Mouse (Mus musculus) kidney, embryonic 14.5 days (tissue): ENCODE data around the gene Ahsa1. TPM values are rescaled to one million over a fixed set of nuclear protein-coding genes. Genes with fewer than 3 reads are reported as not detected.
"Not testable (repeated sequence)": the region's sequence is repeated elsewhere in the genome, so short reads cannot be mapped to it uniquely, and the experiment has no call there.

Experiments
- ATAC-seq: fragments of 200-750 bp; cut with Nextera tagmentation; 2 replicates; pipeline ENCODE4 v1.8.0; 2017; ENCODE audit warnings: moderate number of reproducible peaks, mild to moderate bottlenecking, moderate TSS enrichment, moderate library complexity; ENCODE audit not compliant: low FRiP score, low TSS enrichment
- H3K27ac ChIP-seq: fragments of 300-500 bp; sonication (generic); 2 replicates; pipeline ENCODE4 v1.5.1; 2014; ENCODE audit warnings: low read depth, mild to moderate bottlenecking, low read length, moderate library complexity, mixed read lengths
- H3K27me3 ChIP-seq: fragments of 300-500 bp; sonication (generic); 2 replicates; pipeline ENCODE4 v1.6.1; 2014; ENCODE audit warnings: mild to moderate bottlenecking, low read length; ENCODE audit not compliant: control insufficient read depth, insufficient read depth
- H3K36me3 ChIP-seq: fragments of 300-500 bp; sonication (generic); 2 replicates; pipeline ENCODE4 v1.6.1; 2014; ENCODE audit warnings: low read length, mixed read lengths; ENCODE audit not compliant: control insufficient read depth, insufficient read depth
- H3K4me1 ChIP-seq: fragments of 300-500 bp; sonication (generic); 2 replicates; pipeline ENCODE4 v1.6.1; 2014; ENCODE audit warnings: low read length, mixed read lengths; ENCODE audit not compliant: control insufficient read depth, insufficient read depth
- H3K4me2 ChIP-seq: fragments of 300-500 bp; sonication (generic); replicated peaks from 2 replicates; pipeline ENCODE4 v1.6.1; 2014; ENCODE audit warnings: low read depth, mild to moderate bottlenecking, low read length
- H3K4me3 ChIP-seq: fragments of 300-500 bp; sonication (generic); 2 replicates; pipeline ENCODE4 v1.5.1; 2014; ENCODE audit warnings: mild to moderate bottlenecking, low read length
- H3K9ac ChIP-seq: fragments of 300-500 bp; sonication (generic); 2 replicates; pipeline ENCODE4 v1.6.1; 2014; ENCODE audit warnings: low read depth, mild to moderate bottlenecking, low read length, moderate library complexity
- H3K9me3 ChIP-seq: fragments of 300-500 bp; sonication (generic); 2 replicates; pipeline ENCODE4 v1.6.1; 2016; ENCODE audit warnings: low read length; ENCODE audit not compliant: control insufficient read depth
- WGBS: fragments of 180-500 bp; shearing (Covaris S2); extraction: QIAGEN DNeasy Blood & Tissue Kit; methylation state at CpG from one replicate; pipeline ENCODE4 v1.1.7; 2014; 5-methylcytosine and 5-hydroxymethylcytosine counted together
- polyA plus RNA-seq: library from polyadenylated mRNA; unstranded; fragments of >200 nt; fragmentation: Nextera tagmentation; extraction: Ambion mirVana; gene quantifications from 2 replicates; pipeline ENCODE4 v1.2.1, GENCODE M21; 2014

The Ahsa1 gene
- polyA plus RNA-seq, 1 experiment from 2014 or later: 219 TPM

DNA sequence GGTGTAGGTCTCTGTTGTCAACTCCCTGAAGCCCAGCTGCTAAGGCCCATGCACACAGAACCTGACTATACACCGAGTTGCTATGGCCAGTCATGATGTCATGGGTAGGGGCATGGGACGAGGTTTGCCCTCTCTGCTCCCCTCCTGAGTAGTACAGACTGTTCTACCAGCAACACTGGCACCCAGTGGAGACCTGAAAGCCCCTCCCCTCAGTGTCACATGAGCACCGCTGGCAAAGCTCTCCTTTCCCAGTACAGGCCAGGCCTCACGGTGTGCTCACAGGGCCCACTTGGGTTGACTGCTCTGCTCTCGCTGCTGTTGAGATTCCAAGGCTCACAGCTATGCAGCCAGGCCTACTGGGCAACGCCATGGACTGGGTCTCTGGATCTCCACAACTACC lies 27.7 kb downstream of the Ahsa1 start:
- peak; percentile 55; the same call in 1 of the 2 replicates for ATAC-seq
- Histone ChIP-seq H3K27ac (no peak overlapping the region), H3K4me3 (no peak overlapping the region), H3K9ac (no peak overlapping the region), H3K4me1 (no peaks in the 10 kb centered on the region), H3K36me3 (no peaks in the 10 kb centered on the region), H3K4me2 (no peak overlapping the region), H3K27me3 (no peaks in the 10 kb centered on the region), H3K9me3 (no peaks in the 10 kb centered on the region)
- 76% methylated on average over 6 of the region's 6 CpGs for WGBS

GRCm38 (mm10) chr12:87299037-87299656 lies 32.9 kb downstream of the Ahsa1 start:
- no peak overlapping the region for H3K27ac ChIP-seq
- no peaks in the 10 kb centered on the region for H3K9me3 ChIP-seq
- 7% methylated on average over 28 of the region's 29 CpGs for WGBS

DNA sequence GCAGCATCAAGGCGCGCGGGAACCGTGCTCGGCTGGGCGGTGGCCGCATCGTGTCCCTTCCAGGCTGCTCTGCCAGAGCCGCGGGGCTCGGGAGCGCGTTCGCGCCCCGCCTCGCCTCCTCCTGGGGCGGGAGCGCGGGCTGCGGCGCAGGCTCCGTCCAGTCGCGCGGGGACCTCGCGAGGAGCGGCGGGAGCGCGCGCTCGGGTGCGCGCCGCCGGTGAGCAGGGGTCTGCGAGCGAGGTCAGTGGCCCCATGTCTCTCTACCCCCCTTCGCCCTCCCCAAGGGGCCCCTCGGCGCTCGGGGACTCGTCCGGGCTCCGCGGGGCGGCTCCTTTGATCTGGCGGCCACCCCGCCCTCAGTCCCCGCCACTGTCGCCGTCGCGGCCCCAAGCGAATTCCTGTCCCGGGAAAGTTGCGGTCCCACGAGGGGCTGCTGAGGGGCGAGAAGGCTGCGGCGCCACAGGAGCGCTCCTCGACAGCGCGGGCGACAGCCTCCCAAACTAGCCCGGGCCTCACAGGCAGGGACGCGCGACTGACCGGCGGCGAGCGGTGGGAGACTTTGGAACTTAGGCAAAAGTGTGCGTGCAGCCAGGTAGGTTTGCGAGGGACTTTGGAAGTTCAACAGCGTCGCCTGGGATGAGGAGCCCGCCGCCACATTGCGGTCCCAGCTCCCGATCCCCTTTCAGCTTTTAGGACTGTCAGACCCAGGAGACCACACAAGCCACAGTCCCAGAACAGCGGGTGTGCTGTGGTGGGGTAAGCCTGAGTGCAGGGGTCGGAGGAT lies 33.6 kb downstream of the Ahsa1 start, which contains the start of gene Ism2:
Ism2 (minus strand) TSS at position 49 of the 784 bp plus-strand sequence.
- Histone ChIP-seq H3K4me3 (peak within 1 kb of the TSS; percentile 74), H3K9ac (peak within 1 kb of the TSS; percentile 69), H3K9me3 (no peaks in the 10 kb centered on the region), H3K27ac (no peak within 1 kb of the TSS), H3K27me3 (no peaks in the 10 kb centered on the region), H3K4me2 (peak within 1 kb of the TSS; percentile 85), H3K36me3 (no peaks in the 10 kb centered on the region), H3K4me1 (no peaks in the 10 kb centered on the region; the same call in 1 of the 2 replicates)
- 0% methylated on average over 60 of the region's 86 CpGs for WGBS
- peak; percentile 84 for ATAC-seq

More at GRCm38 (mm10) chr12:87299037-87299656, 32.9 kb downstream of the Ahsa1 start:
- Histone ChIP-seq H3K36me3 (no peaks in the 10 kb centered on the region), H3K9ac (peak overlapping the region; percentile 69), H3K27me3 (no peaks in the 10 kb centered on the region), H3K4me1 (no peaks in the 10 kb centered on the region; the same call in 1 of the 2 replicates), H3K4me2 (peak overlapping the region; percentile 85), H3K4me3 (peak overlapping the region; percentile 74)
- no peak; the same call in 1 of the 2 replicates for ATAC-seq

DNA sequence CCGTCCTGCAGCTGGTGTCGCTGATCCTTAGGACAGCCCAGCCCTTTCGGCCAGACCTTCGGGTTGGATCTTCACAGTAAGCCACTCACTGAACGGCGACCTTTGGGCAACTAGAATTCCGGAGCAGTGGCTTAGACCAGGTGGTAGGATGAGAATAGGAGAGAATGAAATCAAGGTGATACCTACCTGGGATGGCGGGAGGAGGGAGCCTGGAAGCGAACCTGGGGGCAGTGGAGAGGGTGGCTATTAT lies 34.1 kb downstream of the Ahsa1 start:
- H3K27ac ChIP-seq: no peak overlapping the region
- no peaks in the 10 kb centered on the region for H3K9me3 ChIP-seq
- H3K4me2 ChIP-seq: peak overlapping the region; percentile 85
- ATAC-seq: no peak; the same call in 1 of the 2 replicates
- H3K4me1 ChIP-seq: no peaks in the 10 kb centered on the region; the same call in 1 of the 2 replicates
- no peaks in the 10 kb centered on the region for H3K27me3 ChIP-seq
- no peaks in the 10 kb centered on the region for H3K36me3 ChIP-seq
- H3K9ac ChIP-seq: peak overlapping the region; percentile 69; the same call in 1 of the 2 replicates
- H3K4me3 ChIP-seq: peak overlapping the region; percentile 74
- 0% methylated on average over 9 of the region's 9 CpGs for WGBS

DNA sequence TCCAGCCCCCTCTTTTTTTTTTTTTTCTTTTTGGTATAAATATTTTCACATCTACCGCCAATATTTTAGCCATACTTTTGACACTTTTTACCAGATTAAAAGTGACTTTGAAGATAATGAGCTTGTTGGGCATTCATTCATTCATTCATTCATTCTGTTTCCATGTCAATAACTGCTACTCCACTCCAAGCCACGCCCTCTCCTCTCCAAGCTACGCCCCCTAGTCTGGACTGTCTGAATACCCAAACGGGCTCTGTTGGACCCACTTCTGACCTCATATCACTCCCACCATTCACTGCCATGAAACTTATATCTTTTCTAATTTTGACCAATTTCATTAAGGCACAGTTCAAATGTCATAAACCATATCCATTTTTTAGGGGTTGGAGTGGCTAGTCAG lies 34.9 kb downstream of the Ahsa1 start:
- H3K27me3 ChIP-seq: no peaks in the 10 kb centered on the region
- no peak for ATAC-seq
- H3K4me2 ChIP-seq: no peak overlapping the region
- no peak overlapping the region for H3K27ac ChIP-seq
- H3K9me3 ChIP-seq: no peaks in the 10 kb centered on the region
- no peaks in the 10 kb centered on the region; the same call in 1 of the 2 replicates for H3K4me1 ChIP-seq
- H3K4me3 ChIP-seq: no peak overlapping the region
- 43% methylated on average over 4 of the region's 4 CpGs for WGBS
- no peak overlapping the region for H3K9ac ChIP-seq
- H3K36me3 ChIP-seq: no peaks in the 10 kb centered on the region

DNA sequence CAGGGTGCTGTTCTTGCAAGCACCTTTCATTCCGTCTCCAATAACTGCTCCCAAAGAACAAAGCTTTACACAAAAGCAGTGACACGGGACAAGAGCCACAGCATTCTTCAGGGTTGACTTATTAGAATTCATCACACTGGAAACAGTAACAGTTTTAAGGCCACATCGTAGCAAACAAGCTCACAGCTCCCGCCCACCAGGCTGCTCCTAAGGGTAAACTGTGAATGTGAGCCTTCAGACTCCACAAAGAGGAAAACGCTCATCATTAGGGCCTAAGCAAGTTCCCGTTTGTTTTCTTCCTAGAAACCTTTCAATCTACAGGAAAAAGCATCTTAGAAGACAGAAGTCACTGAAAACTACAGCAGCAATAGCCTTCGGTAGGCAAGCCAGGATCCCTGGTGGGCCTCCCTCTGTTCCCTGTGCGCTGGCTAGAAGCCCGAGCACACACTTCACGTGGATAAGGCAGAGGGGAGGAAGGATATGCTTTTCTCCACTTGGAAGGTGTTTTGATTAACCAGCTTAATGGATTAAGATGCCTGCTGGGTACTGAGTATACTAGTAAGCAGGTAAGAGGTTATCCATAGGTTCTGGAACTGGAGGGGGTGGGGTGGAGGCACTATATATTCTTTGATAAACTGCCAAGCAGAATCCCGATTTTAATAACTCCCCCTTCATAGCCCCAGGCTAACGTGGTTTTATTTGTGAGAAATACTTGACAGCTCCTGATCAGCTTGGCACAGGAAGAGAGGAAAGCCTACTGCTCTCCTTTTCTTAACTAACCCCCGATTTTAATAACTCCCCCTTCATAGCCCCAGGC lies 39.7 kb downstream of the Ahsa1 start:
- no peak for ATAC-seq
- Histone ChIP-seq H3K36me3 (peaks cover 22% of the 10 kb centered on the region), H3K4me2 (no peak overlapping the region), H3K27me3 (no peaks in the 10 kb centered on the region), H3K4me1 (no peaks in the 10 kb centered on the region), H3K27ac (no peak overlapping the region), H3K9me3 (no peaks in the 10 kb centered on the region), H3K9ac (no peak overlapping the region), H3K4me3 (no peak overlapping the region)
- 51% methylated on average over 13 of the region's 13 CpGs for WGBS

GRCm38 (mm10) chr12:87306584-87306844 lies 40.2 kb downstream of the Ahsa1 start:
- H3K36me3 ChIP-seq: peaks cover 22% of the 10 kb centered on the region
- not testable (repeated sequence) for H3K9ac ChIP-seq, H3K4me3 ChIP-seq, ATAC-seq, H3K4me2 ChIP-seq, H3K9me3 ChIP-seq, H3K27ac ChIP-seq, H3K27me3 ChIP-seq, H3K4me1 ChIP-seq
- 90% methylated on average over 4 of the region's 4 CpGs for WGBS

- Histone ChIP-seq H3K4me1 (no peaks in the 10 kb centered on the region), H3K9me3 (no peaks in the 10 kb centered on the region), H3K4me3 (no peak overlapping the region), H3K27me3 (no peaks in the 10 kb centered on the region), H3K36me3 (peaks cover 28% of the 10 kb centered on the region), H3K9ac (no peak overlapping the region), H3K27ac (no peak overlapping the region), H3K4me2 (no peak overlapping the region)
- ATAC-seq: no peak
- WGBS: 79% methylated on average over 2 of the region's 2 CpGs
These were observed 46.8 kb downstream of the Ahsa1 start for GRCm38 (mm10) chr12:87313098-87313497.

GRCm38 (mm10) chr12:87317951-87318350 lies 51.7 kb downstream of the Ahsa1 start:
- Histone ChIP-seq H3K36me3 (no peaks in the 10 kb centered on the region; the same call in 1 of the 2 replicates), H3K27ac (no peak overlapping the region), H3K27me3 (no peaks in the 10 kb centered on the region), H3K4me2 (no peak overlapping the region), H3K4me3 (no peak overlapping the region), H3K9me3 (no peaks in the 10 kb centered on the region), H3K4me1 (no peaks in the 10 kb centered on the region), H3K9ac (no peak overlapping the region)
- ATAC-seq: no peak
- 86% methylated on average over 1 of the region's 1 CpGs for WGBS
